Mouse (Mus musculus): Measurements from ENCODE around the gene Ccpg1. TPM values are rescaled to one million over a fixed set of nuclear protein-coding genes. Genes with fewer than 3 reads are reported as not detected.

Gene Ccpg1
- polyA plus RNA-seq, 1 experiment from 2014 or later, result 65.3 TPM

DNA sequence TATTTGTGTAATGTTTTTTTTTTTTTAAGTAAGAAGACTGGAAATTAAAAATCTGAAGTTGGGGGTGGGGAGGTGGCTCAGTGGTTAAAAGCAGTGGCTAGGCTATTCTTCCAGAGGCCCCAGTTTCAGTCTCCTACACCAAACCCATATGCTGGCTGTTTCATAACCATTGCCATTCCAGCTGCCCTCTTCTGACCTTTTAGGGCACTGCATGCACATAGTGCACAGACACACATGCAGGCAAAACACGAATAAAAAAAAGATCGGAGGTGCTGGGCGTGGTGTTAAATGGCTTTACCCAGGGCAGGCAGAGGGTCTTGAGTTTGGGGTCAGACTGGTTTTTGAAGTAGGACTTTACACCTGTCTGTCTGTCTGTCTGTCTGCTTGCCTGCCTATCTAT lies 20.9 kb downstream of the Ccpg1 start:
- H3K27ac ChIP-seq, result no peak overlapping the region
- H3K79me2 ChIP-seq (ENCODE audit: inconsistent target), result no peaks in the 10 kb centered on the region
- peaks cover 34% of the 10 kb centered on the region; the same call in 1 of the 2 replicates for H3K36me3 ChIP-seq (ENCODE audit: inconsistent target)
- WGBS (ENCODE audit: missing documents), result 98% methylated on average over 3 of the region's 3 CpGs
- no peak overlapping the region for H3K4me3 ChIP-seq (ENCODE audit: inconsistent target)

DNA sequence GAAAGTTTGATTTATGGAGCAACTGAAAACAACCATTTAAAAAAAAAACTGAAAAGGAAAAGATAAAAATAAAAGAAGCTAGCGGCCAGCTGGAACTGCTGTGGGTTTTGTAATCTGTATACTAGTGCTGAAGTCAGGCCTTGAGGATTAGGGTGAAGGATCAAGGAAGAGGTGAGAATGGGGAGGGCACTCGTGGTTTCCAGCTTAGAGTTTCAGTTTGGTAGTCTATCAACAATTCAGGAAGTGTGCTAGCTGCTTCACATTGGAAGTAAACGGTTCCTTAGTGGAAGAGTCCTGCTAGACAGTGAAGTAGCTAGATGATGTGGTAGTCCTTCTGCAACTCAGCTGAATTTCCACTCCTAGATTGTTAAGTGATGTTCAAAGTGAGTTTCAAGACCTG lies 23.2 kb downstream of the Ccpg1 start:
- H3K4me3 ChIP-seq (ENCODE audit: inconsistent target), result no peak overlapping the region
- no peak overlapping the region for H3K27ac ChIP-seq
- peaks cover 54% of the 10 kb centered on the region for H3K36me3 ChIP-seq (ENCODE audit: inconsistent target)
- 13% methylated on average over 3 of the region's 3 CpGs for WGBS (ENCODE audit: missing documents)
- H3K79me2 ChIP-seq (ENCODE audit: inconsistent target), result no peaks in the 10 kb centered on the region

- 90% methylated on average over 4 of the region's 4 CpGs for WGBS (ENCODE audit: missing documents)
- Histone ChIP-seq H3K79me2 (ENCODE audit: inconsistent target) (no peaks in the 10 kb centered on the region), H3K27ac (no peak overlapping the region), H3K4me3 (ENCODE audit: inconsistent target) (no peak overlapping the region), H3K36me3 (ENCODE audit: inconsistent target) (peaks cover 63% of the 10 kb centered on the region)
Measured at GRCm38 (mm10) chr9:73012629-73013028, 27.4 kb downstream of the Ccpg1 start.

- no peak overlapping the region for H3K4me3 ChIP-seq (ENCODE audit: inconsistent target)
- H3K79me2 ChIP-seq (ENCODE audit: inconsistent target), result no peaks in the 10 kb centered on the region
- H3K36me3 ChIP-seq (ENCODE audit: inconsistent target), result peaks cover 63% of the 10 kb centered on the region
- H3K27ac ChIP-seq, result no peak overlapping the region
- WGBS (ENCODE audit: missing documents), result 93% methylated on average over 13 of the region's 13 CpGs
Measured at GRCm38 (mm10) chr9:73014724-73015123, 29.5 kb downstream of the Ccpg1 start.

DNA sequence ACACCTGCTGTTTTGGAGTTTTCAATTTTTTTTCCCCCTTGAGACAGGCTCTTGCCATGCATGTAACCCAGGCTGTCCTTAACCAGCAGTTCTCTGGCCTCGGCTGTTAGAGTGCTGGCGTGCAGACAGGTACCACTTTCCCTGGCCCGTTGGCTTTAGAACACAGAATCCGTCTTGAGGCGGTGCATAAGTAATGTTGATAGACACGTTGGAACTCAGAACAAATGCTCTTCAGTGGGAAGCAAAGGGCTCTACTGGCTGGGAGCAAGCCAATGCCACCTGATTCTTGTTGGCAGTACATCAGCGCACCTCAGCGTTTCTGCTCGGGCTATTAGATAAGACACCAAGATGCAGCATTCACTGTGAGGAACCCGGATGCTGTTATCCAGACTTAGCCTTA lies 34.6 kb downstream of the Ccpg1 start:
- 94% methylated on average over 10 of the region's 10 CpGs for WGBS (ENCODE audit: missing documents)

DNA sequence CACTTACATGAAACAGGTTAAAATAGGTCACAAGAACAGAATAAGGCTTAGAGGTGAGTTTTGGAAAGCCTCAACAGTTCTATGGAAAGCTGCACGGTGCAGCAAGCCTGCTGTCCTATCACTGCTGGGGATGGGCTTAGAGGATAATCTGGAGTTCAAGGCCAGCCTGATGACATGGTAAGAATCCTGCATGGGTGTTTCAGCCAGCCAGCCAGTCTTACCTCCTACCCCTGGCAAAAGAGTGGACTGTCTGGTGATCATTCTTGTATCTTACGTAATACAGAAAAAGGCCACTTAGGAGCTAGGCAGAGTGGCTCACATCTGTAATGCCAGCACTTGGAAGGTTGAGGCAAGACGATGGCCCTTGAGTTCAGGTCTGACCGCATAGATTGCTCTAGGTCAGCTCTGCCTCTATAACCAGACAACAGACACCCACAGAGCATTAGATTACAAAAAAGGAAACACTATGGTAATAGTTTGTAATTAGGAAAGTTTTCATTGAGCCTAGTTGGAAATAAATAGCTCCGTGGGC lies 35.4 kb downstream of the Ccpg1 start:
- 94% methylated on average over 5 of the region's 5 CpGs for whole genome bisulfite sequencing (ENCODE audit: missing documents)
- H3K27ac ChIP-seq, result no peak overlapping the region
- H3K4me3 ChIP-seq (ENCODE audit: inconsistent target), result no peak overlapping the region
- H3K79me2 ChIP-seq (ENCODE audit: inconsistent target), result no peaks in the 10 kb centered on the region
- peaks cover 24% of the 10 kb centered on the region; the same call in 1 of the 2 replicates for H3K36me3 ChIP-seq (ENCODE audit: inconsistent target)

More for the DNA sequence above, 34.6 kb downstream of the Ccpg1 start:
- Histone ChIP-seq H3K4me3 (ENCODE audit: inconsistent target) (no peak overlapping the region), H3K79me2 (ENCODE audit: inconsistent target) (no peaks in the 10 kb centered on the region), H3K36me3 (ENCODE audit: inconsistent target) (peaks cover 32% of the 10 kb centered on the region; the same call in 1 of the 2 replicates), H3K27ac (no peak overlapping the region)

DNA sequence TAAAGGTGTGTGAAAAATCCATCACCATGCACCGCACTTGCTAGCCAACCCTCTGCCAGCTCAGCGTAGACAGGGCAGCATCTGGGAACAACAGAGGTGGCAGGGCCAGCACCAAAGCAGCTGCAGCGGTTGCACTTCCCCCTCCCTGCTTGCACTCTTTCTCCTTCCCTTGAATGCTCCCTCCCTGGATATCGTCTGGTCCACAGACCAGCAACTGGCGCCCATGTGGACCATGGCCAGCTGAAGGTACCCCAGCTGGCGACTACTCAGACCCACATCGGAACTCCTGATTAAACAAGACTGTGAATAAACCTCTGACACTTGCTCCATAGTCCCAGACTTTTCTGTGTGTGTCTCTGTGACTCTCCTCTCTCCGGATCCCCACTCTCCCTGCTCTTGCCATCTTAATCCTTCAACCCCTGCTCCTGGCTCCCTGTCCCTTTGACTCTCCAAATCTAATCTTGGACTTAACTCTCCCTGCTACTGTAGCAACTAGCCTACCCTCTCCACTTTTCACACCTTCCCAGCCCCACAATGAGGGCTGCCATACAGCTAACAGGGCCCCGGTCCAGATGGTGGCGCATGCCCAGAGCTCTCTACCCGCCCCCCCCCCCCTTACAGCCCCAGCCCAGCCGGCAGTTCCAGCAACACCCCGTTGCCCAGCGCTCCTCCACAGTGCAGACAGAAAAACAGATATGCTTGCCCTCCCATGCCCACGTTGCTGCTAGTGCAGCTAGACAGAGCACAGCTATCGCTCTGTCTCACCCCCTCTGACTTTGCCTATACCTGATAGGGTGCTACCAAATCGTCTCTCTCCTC lies 40.8 kb downstream of the Ccpg1 start:
- peaks cover 4% of the 10 kb centered on the region; the same call in 1 of the 2 replicates for H3K36me3 ChIP-seq (ENCODE audit: inconsistent target)
- WGBS (ENCODE audit: missing documents), result 89% methylated on average over 13 of the region's 17 CpGs
- H3K27ac ChIP-seq, result no peak overlapping the region

DNA sequence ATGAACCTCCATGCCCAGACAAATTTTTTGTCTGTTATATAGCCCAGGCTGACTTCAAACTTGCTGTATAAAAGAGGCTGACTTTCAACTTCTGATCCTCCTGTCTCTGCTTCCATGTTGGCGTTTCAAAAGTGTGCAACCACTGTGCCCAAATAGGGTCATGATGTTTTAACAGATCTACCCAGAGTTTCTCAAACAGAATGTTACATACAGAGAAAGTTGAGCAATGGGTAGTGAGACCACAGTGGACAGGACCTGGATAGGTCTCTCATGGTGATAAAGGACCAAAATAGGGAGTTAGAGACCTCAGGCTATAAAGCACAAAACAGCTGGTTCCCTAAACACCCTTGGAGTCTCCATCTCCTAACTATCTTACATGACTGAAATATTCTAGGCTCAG lies 45.2 kb downstream of the Ccpg1 start:
- no peak overlapping the region for H3K4me3 ChIP-seq (ENCODE audit: inconsistent target)
- 63% methylated on average over 1 of the region's 1 CpGs for WGBS (ENCODE audit: missing documents)
- 0 out of 2 replicates have a peak, but pooled peaks cover 3% of the 10 kb centered on the region for H3K36me3 ChIP-seq (ENCODE audit: inconsistent target)
- no peaks in the 10 kb centered on the region for H3K79me2 ChIP-seq (ENCODE audit: inconsistent target)
- no peak overlapping the region for H3K27ac ChIP-seq

More for the DNA sequence above, 40.8 kb downstream of the Ccpg1 start:
- Histone ChIP-seq H3K4me3 (ENCODE audit: inconsistent target) (no peak overlapping the region), H3K79me2 (ENCODE audit: inconsistent target) (no peaks in the 10 kb centered on the region)

DNA sequence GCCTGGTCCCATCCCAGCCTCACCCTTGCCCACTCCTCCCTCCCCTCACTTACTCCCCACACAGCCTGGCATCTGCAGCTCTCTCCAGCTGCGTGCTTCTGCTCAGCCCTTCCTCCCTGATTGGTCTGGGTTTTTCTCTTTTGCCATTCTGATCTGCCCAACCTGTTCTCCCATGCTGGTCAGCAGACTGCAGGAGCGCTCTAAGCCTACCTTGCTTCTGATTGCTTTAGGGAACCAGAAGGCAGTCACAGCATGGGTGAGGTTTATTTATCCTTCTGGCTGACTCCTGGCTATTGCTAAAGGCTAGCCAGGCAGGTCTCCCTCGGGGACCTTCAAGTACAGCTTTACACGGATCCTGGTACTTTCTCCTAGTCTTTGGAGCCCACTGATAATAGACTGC lies 46.2 kb downstream of the Ccpg1 start:
- H3K36me3 ChIP-seq (ENCODE audit: inconsistent target), result 0 out of 2 replicates have a peak, but pooled peaks cover 3% of the 10 kb centered on the region
- WGBS (ENCODE audit: missing documents), result 95% methylated on average over 4 of the region's 4 CpGs

DNA sequence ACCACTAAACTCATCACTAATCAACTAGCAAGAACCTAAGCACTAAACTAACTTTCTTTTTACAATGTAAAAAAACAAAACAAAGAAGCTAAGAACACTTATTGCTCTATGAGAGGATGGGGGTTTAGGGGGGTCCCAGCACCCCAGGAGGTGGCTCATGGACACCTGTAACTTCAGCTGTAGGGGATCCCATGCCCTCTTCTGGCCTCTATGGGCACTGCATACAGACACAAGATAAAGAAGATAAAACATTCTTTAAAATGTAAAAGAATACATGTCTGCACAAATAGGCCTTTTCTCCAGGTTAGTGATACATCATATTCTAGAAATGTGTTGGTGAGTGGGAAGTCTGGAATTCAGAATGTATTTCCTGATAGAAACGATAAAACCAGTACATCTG lies 48.2 kb downstream of the Ccpg1 start:
- no peak overlapping the region for H3K4me3 ChIP-seq (ENCODE audit: inconsistent target)
- no peaks in the 10 kb centered on the region for H3K79me2 ChIP-seq (ENCODE audit: inconsistent target)
- no peak overlapping the region for H3K27ac ChIP-seq
- H3K36me3 ChIP-seq (ENCODE audit: inconsistent target), result 0 out of 2 replicates have a peak, but pooled peaks cover 3% of the 10 kb centered on the region
- 100% methylated on average over 1 of the region's 1 CpGs for WGBS (ENCODE audit: missing documents)

More for the DNA sequence above, 46.2 kb downstream of the Ccpg1 start:
- no peaks in the 10 kb centered on the region for H3K79me2 ChIP-seq (ENCODE audit: inconsistent target)
- no peak overlapping the region for H3K27ac ChIP-seq
- no peak overlapping the region for H3K4me3 ChIP-seq (ENCODE audit: inconsistent target)

- H3K27ac ChIP-seq, result peak overlapping the region; percentile 68
- peak overlapping the region; percentile 93 for H3K4me3 ChIP-seq (ENCODE audit: inconsistent target)
- H3K79me2 ChIP-seq (ENCODE audit: inconsistent target), result peaks cover 18% of the 10 kb centered on the region
- no peaks in the 10 kb centered on the region for H3K36me3 ChIP-seq (ENCODE audit: inconsistent target)
- WGBS (ENCODE audit: missing documents), result 0% methylated on average over 46 of the region's 49 CpGs
Measured at GRCm38 (mm10) chr9:73039222-73039945, 54.2 kb downstream of the Ccpg1 start.

DNA sequence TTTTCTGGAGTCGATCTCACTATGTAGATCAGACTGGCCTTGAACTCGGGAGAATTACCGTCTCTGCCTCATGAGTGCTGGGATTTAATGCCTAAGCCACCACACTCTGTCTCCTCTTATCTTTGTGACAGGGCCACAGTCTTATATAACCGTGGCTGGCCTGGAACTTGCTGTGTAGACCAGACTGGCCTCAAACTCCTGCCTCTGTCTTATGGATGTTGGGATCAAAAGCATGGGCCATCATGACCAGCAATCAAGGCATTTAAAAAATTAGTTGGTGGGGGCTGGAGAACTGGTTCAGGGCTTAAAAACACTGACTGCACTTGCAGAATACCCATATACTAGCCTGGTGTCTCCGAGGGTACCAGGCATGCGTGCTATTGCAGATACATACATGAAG lies 54.9 kb downstream of the Ccpg1 start, which contains the start of gene Pigb:
Gene Pigb, minus strand, starts transcription at position 299 of the 400 bp plus-strand sequence.
- H3K36me3 ChIP-seq (ENCODE audit: inconsistent target), result no peaks in the 10 kb centered on the region
- peak within 1 kb of the TSS; percentile 93 for H3K4me3 ChIP-seq (ENCODE audit: inconsistent target)
- WGBS (ENCODE audit: missing documents), result 27% methylated on average over 6 of the region's 6 CpGs
- H3K27ac ChIP-seq, result peak within 1 kb of the TSS; percentile 68
- peaks cover 18% of the 10 kb centered on the region for H3K79me2 ChIP-seq (ENCODE audit: inconsistent target)

DNA sequence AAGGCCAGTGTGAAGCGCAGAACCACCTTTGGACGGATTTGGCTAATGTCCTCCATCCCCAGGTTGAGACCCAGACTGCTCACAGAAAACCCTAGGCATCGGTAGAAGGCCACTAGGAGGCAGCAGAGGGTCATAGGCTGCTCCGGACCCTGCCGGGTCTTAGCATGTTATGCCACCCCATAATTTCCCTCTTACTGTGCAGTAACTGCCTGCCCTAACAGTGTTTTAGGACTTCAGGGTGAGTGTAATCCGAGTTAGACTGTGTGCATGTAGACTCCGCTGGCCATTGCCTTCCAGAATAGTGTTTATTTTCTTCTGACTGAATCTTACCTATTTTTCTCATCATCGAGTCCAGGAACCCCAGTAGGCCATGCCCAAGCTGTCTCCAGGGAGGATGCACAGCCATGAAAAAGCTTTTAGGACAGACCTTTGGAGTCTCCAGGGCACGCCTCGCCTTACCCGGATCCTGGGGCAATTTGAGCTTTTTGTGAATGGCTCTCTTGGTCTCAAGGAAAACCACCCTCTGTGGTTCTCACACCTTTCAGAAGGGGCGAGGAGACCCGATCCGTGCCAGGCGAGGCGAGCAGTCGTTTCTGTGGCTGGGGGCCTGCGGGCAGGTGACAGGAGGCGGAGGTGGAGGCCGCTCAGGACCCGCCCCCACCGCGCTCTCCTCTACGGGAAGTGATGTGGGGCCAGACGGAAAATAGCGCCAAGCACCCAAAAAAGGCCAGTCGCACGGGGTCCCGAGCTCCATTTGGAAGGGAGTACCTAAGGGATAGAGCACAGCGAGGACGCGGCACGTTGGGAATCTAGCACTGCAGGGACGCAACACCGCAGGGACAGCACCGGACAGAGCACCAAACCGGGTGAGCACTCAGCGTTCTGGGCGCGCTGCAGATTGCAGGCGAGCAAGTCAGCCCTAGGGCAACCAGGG lies 59.2 kb downstream of the Ccpg1 start, which contains the start of gene Rab27a:
Gene Rab27a, plus strand, starts transcription at position 709 of the 934 bp plus-strand sequence.
- 2% methylated on average over 41 of the region's 41 CpGs for WGBS (ENCODE audit: missing documents)
- Histone ChIP-seq H3K27ac (peak within 1 kb of the TSS; percentile 3; the same call in 1 of the 2 replicates), H3K79me2 (ENCODE audit: inconsistent target) (peaks cover 18% of the 10 kb centered on the region), H3K4me3 (ENCODE audit: inconsistent target) (peak within 1 kb of the TSS; percentile 56), H3K36me3 (ENCODE audit: inconsistent target) (no peaks in the 10 kb centered on the region)

DNA sequence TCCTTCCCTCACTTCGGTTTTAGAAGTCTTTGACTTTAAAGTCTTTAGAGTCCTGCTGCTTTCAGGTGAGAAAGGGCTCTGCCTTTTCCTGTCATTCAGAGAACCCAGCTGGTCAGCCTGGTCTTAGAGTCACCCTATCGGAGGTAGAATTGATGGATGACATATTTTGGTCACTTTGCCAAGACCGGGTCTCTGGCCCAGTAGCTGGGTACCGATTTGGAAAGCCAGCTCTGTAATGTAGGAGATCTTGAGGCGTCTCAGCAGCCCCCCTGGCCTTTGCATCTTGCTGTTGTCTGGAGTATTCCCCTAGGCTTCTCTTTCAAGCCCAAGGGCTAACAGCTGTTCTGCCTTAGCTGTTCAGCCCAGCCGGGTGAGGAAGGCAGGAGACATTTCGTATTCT lies 60.0 kb downstream of the Ccpg1 start:
- no peak overlapping the region for H3K27ac ChIP-seq
- WGBS (ENCODE audit: missing documents), result 12% methylated on average over 7 of the region's 7 CpGs
- H3K4me3 ChIP-seq (ENCODE audit: inconsistent target), result peak overlapping the region; percentile 56
- no peaks in the 10 kb centered on the region for H3K36me3 ChIP-seq (ENCODE audit: inconsistent target)
- H3K79me2 ChIP-seq (ENCODE audit: inconsistent target), result peaks cover 15% of the 10 kb centered on the region

All from macrophage (primary cell).